Comparison of ENCODE assay signal across 8 mouse cellular contexts in the genomic region with DNA sequence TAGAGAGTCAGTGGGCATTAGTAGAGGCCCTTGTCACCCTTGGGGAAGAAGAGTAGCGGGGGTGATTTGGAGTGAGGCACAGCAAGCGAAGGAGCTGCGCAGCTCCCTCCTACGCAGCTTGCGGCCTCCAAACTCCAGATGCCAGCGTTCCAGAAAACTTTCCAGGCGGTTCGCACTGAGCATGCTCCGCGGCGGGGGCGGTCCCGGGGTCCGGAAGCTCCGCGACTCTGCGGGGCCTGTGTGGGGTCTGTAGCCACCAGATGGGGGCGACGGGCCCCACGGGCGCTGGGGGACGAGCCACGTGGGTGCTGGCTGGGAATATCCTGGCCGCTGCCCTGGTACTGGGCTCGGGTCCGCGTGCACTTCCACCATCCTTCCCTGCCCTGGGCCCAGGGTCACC. TPM values are rescaled to one million over a fixed set of nuclear protein-coding genes. Genes with fewer than 3 reads are reported as not detected.
DNase-seq lines count a peak whose midpoint lies in the region; ATAC-seq and TF ChIP-seq lines count a peak whose summit lies in the region.

A gene (plus strand): TSS at position 212 of the 400 bp plus-strand sequence.

- peak within 1 kb of the TSS; percentile 81 for H3K27ac ChIP-seq in layer of hippocampus, adult 2 months
- no peak within 1 kb of the TSS for H3K27ac ChIP-seq in liver, embryonic 15.5 days (replicated peaks)
- no peak within 1 kb of the TSS for H3K27ac ChIP-seq in olfactory bulb, adult 2 months (ENCODE audit: insufficient read depth, low read depth, low read length)

- intact Hi-C loops in heart, postnatal 36 days (cut with DNase I) = no loop called here

- H3K27me3 ChIP-seq in E14TG2a.4 (ENCODE audit: insufficient read depth, low read length) = peaks cover 34% of the 10 kb centered on the region
- peaks cover 36% of the 10 kb centered on the region for H3K27me3 ChIP-seq in liver, embryonic 15.5 days

- peaks cover 47% of the 10 kb centered on the region for H3K4me1 ChIP-seq in E14TG2a.4 (replicated peaks; ENCODE audit: low read depth, low read length)
- H3K4me1 ChIP-seq in liver, embryonic 15.5 days (replicated peaks) = 0 out of 2 replicates have a peak, but pooled peaks cover 7% of the 10 kb centered on the region
- H3K4me1 ChIP-seq in olfactory bulb, adult 2 months (ENCODE audit: control insufficient read depth, insufficient read depth, low read length) = peaks cover 24% of the 10 kb centered on the region

- H3K4me2 ChIP-seq in liver, embryonic 15.5 days = peak within 1 kb of the TSS; percentile 72

- H3K9me3 ChIP-seq in E14TG2a.4 (ENCODE audit: low read length) = no peaks in the 10 kb centered on the region
- no peaks in the 10 kb centered on the region for H3K9me3 ChIP-seq in liver, embryonic 15.5 days (replicated peaks)

- peak within 1 kb of the TSS; percentile 85 for H3K4me3 ChIP-seq in E14TG2a.4 (replicated peaks; ENCODE audit: low read length)
- peak within 1 kb of the TSS; percentile 72 for H3K4me3 ChIP-seq in layer of hippocampus, adult 2 months
- H3K4me3 ChIP-seq in liver, embryonic 15.5 days (replicated peaks) = peak within 1 kb of the TSS; percentile 52
- H3K4me3 ChIP-seq in olfactory bulb, adult 2 months (ENCODE audit: insufficient read depth, low read depth, low read length) = peak within 1 kb of the TSS; percentile 52

- WGBS in liver, embryonic 15.5 days (ENCODE audit: insufficient replicate concordance) = under 1% methylated on average over 27 of the region's 27 CpGs
- under 1% methylated on average over 27 of the region's 27 CpGs for WGBS in olfactory bulb, adult 2 months

- no peak for ATAC-seq in liver, embryonic 15.5 days (ENCODE audit: insufficient read depth)

- TF ChIP-seq POLR2A in olfactory bulb, adult 2 months (IDR thresholded peaks at IDR 0.05; ENCODE audit: insufficient read depth, low read depth, low read length) = no peak

- H3K9ac ChIP-seq in liver, embryonic 15.5 days = 0 out of 2 replicates have a peak within 1 kb of the TSS, but pooled peaks have one; percentile 8

- peak; percentile 31 to 57 for DNase-seq in adrenal gland, postnatal 4 days (ENCODE audit: low spot score in 2 of 2)
- peak; percentile 50 to 92 for DNase-seq in frontal cortex, adult 2 months (ENCODE audit: extremely low spot score in 1 of 2, low spot score in 1 of 2)
- DNase-seq in heart, postnatal 36 days = peak; percentile 71 to 74
- DNase-seq in layer of hippocampus, adult 2 months (ENCODE audit: low spot score in 2 of 2) = peak; percentile 72 to 85
- DNase-seq in urinary bladder, postnatal 36 days (ENCODE audit: low spot score in 2 of 2) = peak; percentile 33 to 65

- TF ChIP-seq CTCF in E14TG2a.4 (conservative IDR thresholded peaks at IDR 0.05; ENCODE audit: low read length) = no peak
- TF ChIP-seq CTCF in layer of hippocampus, adult 2 months (conservative IDR thresholded peaks at IDR 0.05) = peak; percentile 56
- no peak for TF ChIP-seq CTCF in olfactory bulb, adult 2 months (IDR thresholded peaks at IDR 0.05; ENCODE audit: insufficient read depth, low read depth, low read length)

- H3K36me3 ChIP-seq in E14TG2a.4 (ENCODE audit: insufficient read depth, low read length) = peaks cover 32% of the 10 kb centered on the region
- H3K36me3 ChIP-seq in liver, embryonic 15.5 days (replicated peaks) = no peaks in the 10 kb centered on the region

RNA-seq across cellular contexts. Expression of the gene that starts here (rescaled TPM):
- total RNA-seq in adrenal gland, postnatal 4 days (2021) = 10 to 100 TPM; 25.0 to 30.4 TPM
- polyA plus RNA-seq in frontal cortex, adult 2 months (2012; rRNA removed) = 17.6 and 18.3 TPM in 2 replicates
- 1 to 10 TPM; 4.3 to 5.0 TPM for total RNA-seq in heart, postnatal 36 days (2021)
- total RNA-seq in layer of hippocampus, adult 2 months (2021) = 10 to 100 TPM; 26.0 to 27.4 TPM
- 1.1 and 1.2 TPM in 2 replicates for polyA plus RNA-seq in liver, embryonic 15.5 days (2015; fragmentation: Nextera tagmentation; extraction: Ambion mirVana)
- polyA plus RNA-seq in olfactory bulb, adult 2 months (2012; ENCODE audit: insufficient read depth, insufficient read length, low replicate concordance, missing spikeins) = not detected in 2 replicates

Comparison
In these comparisons a context has a peak if more than half of its experiments do, and no peak if none do; other contexts are left out.
1. RNA of the gene that starts here (total RNA-seq): 25.0 to 30.4 TPM in adrenal gland, postnatal 4 days and 26.0 to 27.4 TPM in layer of hippocampus, adult 2 months; 4.3 to 5.0 TPM in heart, postnatal 36 days; every median in the first group is over 4 times any median in the second.
2. Peak in every context shown above with its lines, with median percentiles within 50 percentile points of each other: H3K4me3 ChIP-seq and DNase-seq.